Mouse (Mus musculus) right cerebral cortex, postnatal 25 days (tissue): ENCODE measurements at regions not wholly inside any gene's neighbourhood (a gene's known extent, or its start where the extent isn't known, plus 50 kb on each side); places are given as distances from the start of the nearest gene placed in this dataset.

Experiments used
- DNase-seq: peaks from one replicate; pipeline ENCODE4 v3.0.0; 2022

GRCm38 (mm10) chr6:84434532-84434931, 159.2 kb downstream of the Cyp26b1 start:
- no peak for DNase-seq

DNA sequence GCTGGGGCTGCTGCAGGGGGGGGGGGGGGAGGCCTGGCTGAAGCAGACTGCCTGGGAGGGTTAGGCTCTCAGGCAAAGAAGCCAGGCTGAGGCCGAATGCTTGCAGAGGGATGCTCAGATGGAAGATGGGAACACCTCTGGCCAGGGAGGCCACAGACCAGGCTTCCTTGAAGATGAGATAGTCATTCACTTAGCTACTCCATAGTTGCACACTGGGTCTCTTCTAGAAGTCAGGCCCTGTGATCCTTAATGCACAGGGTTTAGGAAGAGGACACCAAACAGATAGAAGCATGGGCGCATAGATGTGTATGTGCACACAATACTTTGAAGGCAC, 162.1 kb downstream of the Cyp26b1 start:
- no peak for DNase-seq

DNA sequence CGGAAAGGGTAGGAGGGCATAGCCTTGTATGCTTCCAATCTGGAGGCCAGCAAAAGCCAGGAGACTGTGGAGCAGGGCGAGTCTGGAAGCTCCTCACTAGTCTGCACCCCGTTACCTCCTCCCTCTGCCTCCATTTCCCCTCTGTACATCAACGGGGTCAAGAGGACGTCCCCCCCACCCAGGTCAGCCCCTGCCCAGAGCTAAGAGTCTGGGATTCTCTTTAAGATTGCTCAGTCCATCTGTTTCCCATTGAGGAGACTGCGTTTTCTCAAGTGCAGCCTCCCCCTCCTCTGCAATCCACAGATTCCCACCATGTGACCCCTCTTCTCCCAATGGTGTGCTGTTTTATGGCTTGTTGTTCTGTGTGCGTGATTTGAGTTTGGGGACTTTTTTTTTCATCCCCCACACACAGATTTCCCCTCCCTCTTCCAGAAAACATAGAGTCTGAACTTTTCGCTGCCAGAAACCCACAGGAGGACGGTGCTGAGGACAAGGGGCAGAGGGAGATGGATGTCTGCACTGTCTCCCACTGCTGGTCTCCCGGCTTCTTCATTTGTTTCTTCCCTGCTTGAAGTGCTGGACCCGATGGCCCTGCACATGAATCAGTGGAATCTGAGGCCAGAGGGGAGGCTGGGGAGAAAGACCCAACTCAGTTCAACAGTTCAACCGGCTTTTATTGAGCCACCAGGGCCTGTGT, 162.6 kb downstream of the Cyp26b1 start:
- no peak for DNase-seq

DNA sequence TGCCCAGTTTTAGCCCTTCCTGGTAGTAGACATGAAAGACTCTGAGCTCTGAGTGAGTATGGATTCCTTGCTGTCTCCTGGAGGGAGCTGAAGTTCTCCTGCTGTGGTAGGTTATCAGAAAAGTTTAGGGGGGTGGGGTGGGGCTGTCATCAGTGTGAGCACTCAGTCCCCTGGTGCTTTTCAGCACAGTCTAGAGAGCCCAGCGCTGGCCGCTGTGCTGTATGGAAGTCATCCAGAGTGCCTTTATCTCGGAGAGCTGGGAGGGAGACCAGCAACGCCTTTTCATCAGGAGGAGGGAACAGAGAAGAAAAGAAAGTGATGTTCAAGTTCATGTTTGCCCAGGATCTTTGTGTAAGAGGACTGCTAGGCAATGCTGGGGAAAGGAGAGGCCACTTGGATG, 163.6 kb downstream of the Cyp26b1 start:
- no peak for DNase-seq

GRCm38 (mm10) chr6:84429247-84429646, 164.5 kb downstream of the Cyp26b1 start:
- DNase-seq = peak; percentile 76

- no peak for DNase-seq
Measured at GRCm38 (mm10) chr6:84426691-84427090, 167.0 kb downstream of the Cyp26b1 start.

DNA sequence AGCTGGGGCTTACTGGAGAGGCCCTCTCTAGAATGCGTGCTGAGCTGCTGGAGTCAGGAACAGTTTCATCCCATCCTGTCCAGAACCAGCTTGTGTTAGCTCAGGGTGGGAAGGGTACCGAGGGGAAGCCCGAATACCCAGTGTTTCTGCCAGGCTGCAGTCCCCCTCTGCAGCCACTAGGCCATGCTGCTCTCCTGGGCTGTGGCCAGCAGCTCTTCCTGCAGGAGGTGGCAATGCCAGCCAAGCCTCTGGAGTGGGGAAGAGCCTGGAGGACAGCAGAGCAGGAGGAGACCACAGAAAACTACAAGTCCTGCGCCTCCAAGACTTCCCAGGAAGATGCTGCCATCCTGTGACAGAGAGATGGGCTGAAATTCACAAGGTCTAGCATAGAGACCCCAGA, 167.9 kb downstream of the Cyp26b1 start:
- peak; percentile 43 for DNase-seq

GRCm38 (mm10) chr6:84422946-84423345, 170.8 kb downstream of the Cyp26b1 start:
- DNase-seq = no peak

GRCm38 (mm10) chr6:84419691-84420090, 174.0 kb downstream of the Cyp26b1 start:
- no peak for DNase-seq

DNA sequence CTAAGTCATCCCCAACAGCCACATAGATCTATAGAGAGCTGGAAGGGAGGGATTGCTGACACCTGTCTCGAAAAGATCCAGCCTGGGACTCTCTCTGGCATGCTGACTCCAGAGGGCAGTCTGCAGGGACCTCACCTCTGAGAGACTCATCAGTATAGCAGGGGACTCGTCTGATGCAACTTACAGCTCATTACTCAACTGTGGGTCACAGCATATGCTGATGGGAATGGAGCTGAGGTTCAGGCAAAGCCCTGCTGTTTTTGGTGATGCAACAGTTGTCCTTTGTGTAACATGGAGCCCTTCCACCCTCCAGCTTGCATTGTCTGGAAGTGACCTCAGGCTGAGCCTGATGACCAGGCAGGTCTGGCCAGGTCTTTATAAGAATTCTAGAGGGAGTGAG, 174.4 kb downstream of the Cyp26b1 start:
- no peak for DNase-seq

DNA sequence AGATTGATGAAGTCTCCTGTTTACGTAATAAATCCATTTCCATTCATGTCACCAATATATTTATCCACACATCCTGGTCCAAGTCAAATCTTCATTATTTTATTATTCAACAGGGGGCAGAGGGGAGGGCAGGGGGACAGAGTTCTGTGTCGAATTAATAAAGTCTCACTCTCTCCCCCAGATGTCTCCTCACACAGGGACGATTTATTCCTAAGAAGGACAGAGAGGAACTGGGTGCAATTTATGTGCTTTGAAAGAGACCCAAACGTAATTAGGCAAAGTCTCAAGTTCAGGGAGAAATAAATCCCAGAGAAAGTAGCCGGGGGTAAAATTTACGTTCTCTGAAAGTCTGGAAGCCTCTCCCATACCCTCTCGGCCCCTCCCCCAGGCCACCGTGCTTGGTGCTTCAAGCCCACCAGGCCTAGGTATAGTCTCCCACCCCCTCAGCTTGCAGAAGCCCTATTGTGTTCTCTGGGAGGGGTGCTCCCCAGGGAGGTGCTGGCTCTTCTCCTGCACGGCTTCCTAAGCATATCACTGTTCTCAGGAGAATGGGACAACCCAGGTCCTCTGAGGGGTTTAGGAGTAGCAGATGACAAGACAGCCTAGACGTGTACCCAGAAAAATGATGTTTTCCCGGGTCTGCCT, 176.6 kb downstream of the Cyp26b1 start:
- DNase-seq = no peak

DNA sequence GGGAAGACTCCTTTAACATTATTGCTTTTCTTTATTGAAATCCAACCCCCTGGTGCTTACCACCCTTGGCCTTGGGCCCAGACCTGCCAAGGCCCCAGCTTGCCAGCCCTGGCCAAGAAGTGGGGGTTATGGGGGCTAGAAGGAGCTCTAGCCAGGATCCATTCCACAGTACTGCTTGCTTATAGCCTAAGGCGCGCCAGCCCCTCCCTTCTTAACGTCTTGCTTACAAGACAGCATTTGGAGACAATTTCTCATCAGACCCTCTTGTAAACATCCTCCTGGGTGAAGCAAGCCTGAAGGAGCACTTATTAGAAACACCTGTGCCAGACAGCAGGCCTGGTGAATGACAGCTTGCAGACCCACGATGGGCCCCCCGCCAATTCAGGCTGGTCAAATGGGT, 179.3 kb downstream of the Cyp26b1 start:
- no peak for DNase-seq

GRCm38 (mm10) chr6:84409863-84410513, 183.7 kb downstream of the Cyp26b1 start:
- DNase-seq = no peak

GRCm38 (mm10) chr6:84408513-84408912, 185.2 kb downstream of the Cyp26b1 start:
- DNase-seq = no peak

GRCm38 (mm10) chr6:84407773-84408172, 185.9 kb downstream of the Cyp26b1 start:
- no peak for DNase-seq

GRCm38 (mm10) chr6:84404695-84405094, 189.0 kb downstream of the Cyp26b1 start:
- no peak for DNase-seq

DNA sequence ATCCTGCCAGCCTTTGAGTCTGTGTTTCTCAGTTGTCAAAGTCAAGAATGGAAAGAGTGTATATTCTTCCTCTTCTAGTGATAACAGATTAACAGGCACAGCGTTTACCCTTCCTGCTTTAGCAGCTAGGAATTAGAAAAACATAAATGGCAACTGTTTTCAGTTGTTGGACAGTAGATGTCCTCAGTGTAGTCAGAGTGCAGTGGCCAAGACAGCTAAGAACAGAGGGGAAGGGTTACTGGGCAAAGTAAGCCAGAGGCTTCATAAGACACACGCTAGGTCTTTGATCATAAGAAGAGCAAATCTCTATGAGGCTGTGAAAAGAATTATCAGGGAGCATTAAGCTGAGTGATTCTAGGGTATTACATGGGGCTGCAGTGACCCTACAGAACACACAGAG, 191.3 kb downstream of the Cyp26b1 start:
- DNase-seq = no peak

- no peak for DNase-seq
Measured at GRCm38 (mm10) chr6:84394496-84395090, 199.1 kb downstream of the Cyp26b1 start.

DNA sequence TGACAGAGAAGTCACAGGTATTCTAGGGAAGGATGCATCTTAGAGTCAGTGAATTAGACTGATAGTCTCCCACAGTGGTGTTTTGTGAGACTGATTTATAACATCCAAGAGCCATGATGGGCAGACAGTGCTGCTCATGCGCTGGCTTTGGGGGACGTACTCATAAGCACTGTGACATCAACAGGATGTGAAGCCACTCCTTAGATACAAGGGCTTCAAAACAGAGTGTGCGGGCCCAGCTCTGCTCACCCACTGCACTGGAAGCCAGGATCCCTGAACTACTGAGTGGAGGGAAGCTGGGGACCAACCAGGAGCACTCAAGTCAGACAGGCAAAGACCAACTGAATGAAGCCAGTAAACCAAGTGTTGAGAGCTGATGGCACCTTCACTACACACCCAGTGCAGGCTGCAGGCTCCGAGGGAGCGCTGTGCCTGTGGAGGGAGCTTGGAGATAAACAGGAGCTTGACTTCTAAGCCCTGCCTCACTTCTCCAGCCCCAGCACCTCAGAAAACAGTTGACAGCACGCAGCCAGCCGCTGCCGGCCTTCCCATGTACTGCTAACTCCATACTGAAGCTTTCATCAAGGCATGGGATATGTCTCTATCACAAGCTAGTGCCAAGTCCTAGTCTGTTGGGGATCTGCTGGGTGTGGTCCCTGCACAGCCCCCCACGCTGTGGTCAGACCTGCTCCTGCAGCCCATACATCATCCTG, 200.0 kb downstream of the Cyp26b1 start:
- DNase-seq = no peak

DNA sequence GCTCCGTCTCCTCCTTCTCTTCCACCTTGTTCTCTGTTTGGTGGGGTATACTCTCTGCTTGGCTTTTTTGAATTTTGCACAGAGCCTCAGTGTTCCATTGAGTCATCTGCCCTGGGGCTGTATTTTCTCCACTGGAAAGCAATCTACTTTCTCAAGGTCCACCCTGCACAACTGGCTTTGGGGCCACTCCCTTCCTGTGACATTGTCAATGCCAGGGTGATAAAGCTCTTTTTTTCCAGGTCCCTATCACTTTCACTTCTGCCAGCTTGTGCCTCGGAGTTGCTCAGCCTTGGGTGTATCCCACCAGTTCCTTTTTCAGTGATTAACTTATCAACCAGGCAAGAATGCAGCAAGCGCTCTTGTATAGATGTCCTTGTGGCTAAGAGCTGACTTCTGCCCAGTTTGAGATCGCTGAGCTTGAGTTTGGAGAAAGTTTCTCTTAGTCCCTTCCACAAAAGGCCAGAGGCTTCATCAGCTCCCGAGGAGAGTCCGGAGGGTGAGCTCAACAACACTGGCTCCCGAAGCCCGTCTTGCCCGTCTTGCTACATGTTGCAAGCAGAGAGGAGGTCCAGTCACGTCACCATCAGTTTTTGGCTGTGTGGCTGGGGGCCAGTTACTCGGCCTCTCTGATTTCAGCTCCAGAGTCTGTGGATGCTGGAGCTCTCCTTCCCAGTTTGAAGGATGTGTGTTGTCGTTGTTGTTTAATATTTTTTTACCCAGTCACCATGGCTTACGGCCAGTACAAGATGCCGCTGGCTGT, 200.8 kb downstream of the Cyp26b1 start:
- DNase-seq = no peak

DNA sequence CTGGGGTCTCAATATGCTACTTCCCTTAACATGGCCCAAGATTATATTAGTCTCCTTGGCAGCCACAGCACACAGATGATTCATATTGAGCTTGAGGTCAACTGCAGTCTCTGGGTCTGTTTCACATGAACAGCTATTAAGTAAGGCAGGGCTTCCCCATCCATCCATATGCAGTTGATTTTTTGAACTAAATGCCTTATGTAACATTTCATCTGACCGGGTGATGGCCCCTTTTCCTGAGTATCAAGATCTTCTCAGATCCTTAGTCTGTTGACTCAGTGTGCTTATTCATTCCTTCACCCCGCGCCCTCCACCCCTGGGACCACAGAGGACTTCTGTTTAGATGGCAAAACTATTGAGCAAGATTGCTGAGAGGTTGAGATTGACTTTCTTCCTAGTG, 202.7 kb downstream of the Cyp26b1 start:
- DNase-seq = no peak

DNA sequence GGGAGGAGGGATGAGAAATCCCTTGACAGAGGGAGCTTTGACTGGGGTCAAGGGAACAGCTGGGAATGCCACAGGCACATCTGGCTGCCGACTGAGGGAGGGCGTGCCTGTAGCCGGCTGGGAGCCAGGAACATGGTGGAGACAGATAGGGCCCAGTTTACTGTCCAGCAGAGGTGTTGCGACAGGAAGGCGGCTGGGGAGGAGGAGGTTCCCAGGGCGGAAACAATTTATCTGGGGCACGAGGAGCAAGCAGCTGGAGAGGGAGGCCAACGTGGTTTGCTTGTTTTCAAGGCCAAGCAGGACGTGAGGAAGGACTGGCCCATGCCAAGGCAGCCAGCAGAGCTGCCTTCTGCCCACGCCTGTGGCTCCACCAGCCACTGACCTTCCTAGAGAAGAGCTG, 208.0 kb downstream of the Cyp26b1 start:
- no peak for DNase-seq

DNA sequence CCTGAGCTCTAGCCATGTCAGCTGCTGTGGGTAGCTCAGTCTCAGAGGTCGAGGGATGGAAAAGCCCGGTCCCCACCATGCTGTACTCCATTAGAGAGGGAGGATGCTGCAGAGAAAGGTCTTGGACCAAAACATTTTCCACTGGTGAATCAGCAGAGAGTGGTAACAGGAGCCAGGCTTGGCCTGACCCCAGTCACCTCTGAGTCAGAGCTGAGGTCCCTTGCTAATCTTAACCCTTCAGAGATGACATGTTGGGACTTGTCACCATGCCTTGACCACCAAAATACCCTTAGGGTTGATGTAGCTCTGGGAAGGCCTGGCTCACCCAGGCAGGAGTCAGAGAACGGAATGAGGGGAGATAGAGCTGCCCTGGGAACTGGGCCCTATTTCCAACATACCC, 210.0 kb downstream of the Cyp26b1 start:
- DNase-seq = no peak
